Mouse (Mus musculus) hindbrain, postnatal 0 days (tissue): ENCODE data around the gene Far1. TPM values are rescaled to one million over a fixed set of nuclear protein-coding genes. Genes with fewer than 3 reads are reported as not detected.

Experiments
- ATAC-seq: fragments of 200-750 bp; cut with Nextera tagmentation; 2 replicates; pipeline ENCODE4 v1.8.0; 2017; ENCODE audit warnings: mild to moderate bottlenecking, moderate TSS enrichment, moderate library complexity
- DNase-seq: peaks from one replicate; pipeline ENCODE4 v3.0.0-alpha.2; 2015; ENCODE audit warnings: low spot score
- H3K27ac ChIP-seq: fragments of 300-500 bp; sonication (generic); 2 replicates; pipeline ENCODE4 v1.5.1; 2014; ENCODE audit warnings: mild to moderate bottlenecking
- H3K27me3 ChIP-seq: fragments of 300-500 bp; sonication (generic); 2 replicates; pipeline ENCODE4 v1.6.1; 2014; ENCODE audit warnings: low read length, mixed read lengths; ENCODE audit not compliant: insufficient read depth
- H3K36me3 ChIP-seq: fragments of 300-500 bp; sonication (generic); 2 replicates; pipeline ENCODE4 v1.6.1; 2014; ENCODE audit warnings: low read length, mixed read lengths; ENCODE audit not compliant: insufficient read depth
- H3K4me1 ChIP-seq: fragments of 300-500 bp; sonication (generic); 2 replicates; pipeline ENCODE4 v1.6.1; 2014; ENCODE audit warnings: antibody characterized with exemption, low read length, mixed read lengths; ENCODE audit not compliant: insufficient read depth
- H3K4me2 ChIP-seq: fragments of 300-500 bp; sonication (generic); 2 replicates; pipeline ENCODE4 v1.6.1; 2014; ENCODE audit warnings: low read depth, mild to moderate bottlenecking, low read length, moderate library complexity, mixed read lengths
- H3K4me3 ChIP-seq: fragments of 300-500 bp; sonication (generic); 2 replicates; pipeline ENCODE4 v1.5.1; 2014; ENCODE audit warnings: low read length
- H3K9ac ChIP-seq: fragments of 300-500 bp; sonication (generic); replicated peaks from 2 replicates; pipeline ENCODE4 v1.6.1; 2014; ENCODE audit warnings: mild to moderate bottlenecking, low read length, moderate library complexity, mixed read lengths
- H3K9me3 ChIP-seq: fragments of 300-500 bp; sonication (generic); 2 replicates; pipeline ENCODE4 v1.6.1; 2016; ENCODE audit warnings: low read length, mixed read lengths
- CTCF ChIP-seq: IDR thresholded peaks from 2 replicates; pipeline ENCODE4 v1.5.1; 2016; ENCODE audit warnings: antibody characterized with exemption, control low read depth, low read depth
- WGBS: fragments of 180-500 bp; shearing (Covaris S2); extraction: QIAGEN DNeasy Blood & Tissue Kit; methylation state at CpG from one replicate; pipeline ENCODE4 v1.1.7; 2014; 5-methylcytosine and 5-hydroxymethylcytosine counted together
- polyA plus RNA-seq: library from polyadenylated mRNA; unstranded; fragments of >200 nt; fragmentation: Nextera tagmentation; extraction: Ambion mirVana; gene quantifications from 2 replicates; pipeline ENCODE4 v1.2.1, GENCODE M21; 2015
- total RNA-seq: library from RNA; depleted of rRNA; stranded (reverse); fragments of >200 nt; gene quantifications from 2 replicates; pipeline ENCODE4 v1.2.3, GENCODE M21; 2014

The Far1 gene
- total and polyA plus RNA-seq, 2 experiments from 2014 or later: 46.5 to 52.9 TPM

DNA sequence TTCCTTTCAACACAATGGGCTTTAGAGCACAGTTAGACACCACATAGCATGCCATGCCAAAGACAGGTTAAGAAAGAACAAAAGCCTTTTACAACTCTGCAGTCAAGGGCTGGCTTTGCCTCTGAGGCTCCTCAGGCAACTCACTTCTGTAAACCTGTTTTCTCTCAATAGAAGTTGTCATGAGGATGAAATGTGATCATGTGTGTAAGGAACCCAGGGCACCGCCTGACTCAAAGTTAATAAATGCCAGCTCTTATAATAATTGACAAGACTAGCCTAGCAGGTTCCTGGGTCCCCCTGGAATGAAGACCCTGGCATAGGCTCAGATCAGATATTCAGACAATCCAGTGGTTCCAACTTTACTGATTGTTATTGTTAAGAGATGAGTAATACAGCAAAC is 77.5 kb downstream of the Far1 start:
- DNase-seq: no peak
- Histone ChIP-seq H3K9me3 (no peaks in the 10 kb centered on the region), H3K9ac (no peak overlapping the region), H3K4me2 (no peak overlapping the region), H3K36me3 (no peaks in the 10 kb centered on the region), H3K27me3 (no peaks in the 10 kb centered on the region; the same call in 1 of the 2 replicates), H3K27ac (no peak overlapping the region), H3K4me3 (no peak overlapping the region), H3K4me1 (no peaks in the 10 kb centered on the region)
- 57% methylated on average over 1 of the region's 1 CpGs for WGBS
- no peak for TF ChIP-seq CTCF
- ATAC-seq: no peak

DNA sequence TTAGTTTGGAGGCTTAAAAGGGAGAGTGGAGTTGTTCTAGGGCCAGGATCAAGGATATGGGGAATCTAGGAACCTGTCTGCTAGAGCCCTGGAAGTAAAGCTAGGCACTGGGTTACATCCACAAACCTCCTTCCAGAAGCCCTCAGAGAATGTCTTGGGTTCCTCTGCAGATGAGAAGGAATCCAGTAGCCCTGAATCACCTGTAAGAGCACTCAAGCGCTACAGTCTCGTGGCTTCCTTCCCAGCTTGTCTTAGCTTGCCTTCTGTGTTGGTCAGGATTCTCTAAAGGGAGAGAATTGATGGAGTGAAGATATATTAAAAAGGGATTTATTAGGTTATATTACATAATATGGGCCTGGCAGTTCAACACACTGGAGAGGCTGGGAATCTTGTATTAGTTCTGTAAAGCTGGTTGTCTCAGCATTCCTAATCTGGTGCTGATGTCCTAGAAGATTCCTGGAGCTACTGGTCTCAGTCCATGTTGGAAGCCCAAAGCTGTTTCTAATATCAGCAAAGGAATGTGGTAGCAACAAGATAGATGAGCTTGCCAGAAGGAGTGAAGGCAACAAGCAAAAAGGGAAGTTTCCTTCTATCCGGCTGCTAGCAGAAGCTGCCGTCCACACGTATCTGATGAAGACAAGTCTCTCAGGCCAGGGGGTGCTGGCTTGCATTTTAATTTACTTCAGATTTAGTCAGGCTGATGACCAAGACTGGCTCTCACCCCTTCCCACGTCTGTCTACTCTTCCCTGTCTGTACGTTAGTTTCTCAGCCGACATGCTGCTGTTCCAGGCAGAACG is 78.1 kb downstream of the Far1 start:
- WGBS: 76% methylated on average over 9 of the region's 9 CpGs
- DNase-seq: no peak
- no peak overlapping the region for H3K4me3 ChIP-seq
- no peak overlapping the region for H3K4me2 ChIP-seq
- H3K27me3 ChIP-seq: no peaks in the 10 kb centered on the region; the same call in 1 of the 2 replicates
- no peaks in the 10 kb centered on the region for H3K36me3 ChIP-seq
- ATAC-seq: no peak
- H3K4me1 ChIP-seq: no peaks in the 10 kb centered on the region
- H3K9me3 ChIP-seq: no peaks in the 10 kb centered on the region
- TF ChIP-seq CTCF: no peak
- H3K27ac ChIP-seq: no peak overlapping the region
- no peak overlapping the region for H3K9ac ChIP-seq

DNA sequence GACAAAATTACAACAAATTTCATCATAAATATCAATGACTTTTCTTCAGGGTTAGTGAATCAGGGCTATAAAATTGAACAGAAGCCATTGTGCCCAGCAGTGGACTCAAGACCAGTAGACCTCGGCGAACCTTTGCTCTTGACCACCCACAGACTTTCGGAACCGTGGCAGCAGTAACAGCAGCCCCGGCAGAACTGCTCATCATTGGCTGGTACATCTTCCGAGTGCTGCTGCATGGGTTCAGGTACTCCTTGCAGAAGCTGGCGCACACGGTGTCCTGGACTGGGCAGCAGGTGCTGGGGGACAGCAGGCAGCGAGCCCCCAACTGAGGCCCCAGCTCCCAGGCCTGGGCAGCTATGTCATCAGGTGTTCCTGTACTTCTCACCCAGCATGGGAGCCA is 79.1 kb downstream of the Far1 start:
- WGBS: 88% methylated on average over 9 of the region's 9 CpGs
- Histone ChIP-seq H3K9me3 (no peaks in the 10 kb centered on the region), H3K27ac (no peak overlapping the region), H3K27me3 (no peaks in the 10 kb centered on the region; the same call in 1 of the 2 replicates), H3K4me2 (no peak overlapping the region), H3K36me3 (no peaks in the 10 kb centered on the region), H3K9ac (no peak overlapping the region), H3K4me3 (no peak overlapping the region), H3K4me1 (no peaks in the 10 kb centered on the region)
- TF ChIP-seq CTCF: no peak
- DNase-seq (no peak), ATAC-seq (no peak)

GRCm38 (mm10) chr7:113594363-113594762 is 80.7 kb downstream of the Far1 start:
- no peak overlapping the region for H3K4me2 ChIP-seq
- ATAC-seq (peak; percentile 62; the same call in 1 of the 2 replicates), DNase-seq (peak; percentile 87)
- no peaks in the 10 kb centered on the region; the same call in 1 of the 2 replicates for H3K27me3 ChIP-seq
- no peak overlapping the region for H3K27ac ChIP-seq
- no peaks in the 10 kb centered on the region for H3K9me3 ChIP-seq
- no peaks in the 10 kb centered on the region for H3K36me3 ChIP-seq
- H3K4me3 ChIP-seq: no peak overlapping the region
- 0% methylated on average over 3 of the region's 3 CpGs for WGBS
- peak; percentile 76 for TF ChIP-seq CTCF
- H3K4me1 ChIP-seq: no peaks in the 10 kb centered on the region
- no peak overlapping the region for H3K9ac ChIP-seq

DNA sequence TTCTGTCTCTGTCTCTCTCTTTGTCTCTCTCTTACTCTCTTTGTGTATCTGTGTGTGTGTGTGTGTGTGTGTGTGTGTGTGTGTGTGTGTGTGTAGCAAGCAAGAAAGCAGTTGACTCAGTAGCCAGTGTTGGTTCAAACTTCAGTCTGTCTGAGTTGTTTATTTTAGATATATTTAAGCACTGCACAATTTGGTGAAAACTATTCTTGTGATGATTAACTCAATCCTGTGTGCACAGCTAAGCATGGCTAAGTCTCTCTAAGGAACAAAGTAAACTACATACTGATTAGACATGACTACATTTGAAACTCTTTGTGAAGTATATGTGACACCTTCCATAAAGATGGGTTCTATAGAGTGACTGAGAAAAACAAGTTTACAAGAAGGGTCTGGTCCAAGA is 83.6 kb downstream of the Far1 start:
- H3K4me2 ChIP-seq: no peak overlapping the region
- H3K27me3 ChIP-seq: no peaks in the 10 kb centered on the region; the same call in 1 of the 2 replicates
- H3K4me1 ChIP-seq: no peaks in the 10 kb centered on the region
- no peaks in the 10 kb centered on the region for H3K9me3 ChIP-seq
- H3K9ac ChIP-seq: no peak overlapping the region
- DNase-seq: no peak
- no peak overlapping the region for H3K4me3 ChIP-seq
- no peaks in the 10 kb centered on the region for H3K36me3 ChIP-seq
- no peak for TF ChIP-seq CTCF
- ATAC-seq: no peak
- H3K27ac ChIP-seq: no peak overlapping the region

DNA sequence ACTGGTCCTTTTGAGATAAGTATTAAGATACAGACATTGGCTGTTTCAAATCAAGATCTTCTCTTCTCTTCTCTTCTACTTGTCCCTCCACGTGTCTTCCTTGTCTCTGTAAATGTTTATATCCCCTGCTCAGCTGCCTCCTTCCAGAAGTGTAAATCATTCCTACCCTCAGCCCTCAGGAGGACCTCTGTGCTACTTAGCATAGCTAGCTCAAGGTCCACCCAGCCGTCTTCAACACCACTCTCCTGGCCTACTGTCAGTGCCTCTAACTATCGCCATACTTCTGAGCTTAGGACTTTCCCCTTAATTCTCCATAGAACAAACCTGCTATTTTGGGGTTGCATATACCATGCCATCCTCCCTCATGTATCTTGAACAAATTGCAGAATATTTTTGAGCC is 88.2 kb downstream of the Far1 start:
- H3K9ac ChIP-seq: no peak overlapping the region
- no peak for TF ChIP-seq CTCF
- no peaks in the 10 kb centered on the region for H3K9me3 ChIP-seq
- H3K27me3 ChIP-seq: no peaks in the 10 kb centered on the region
- H3K4me3 ChIP-seq: no peak overlapping the region
- H3K4me1 ChIP-seq: no peaks in the 10 kb centered on the region
- no peaks in the 10 kb centered on the region for H3K36me3 ChIP-seq
- WGBS: 91% methylated on average over 3 of the region's 3 CpGs
- H3K4me2 ChIP-seq: no peak overlapping the region
- DNase-seq: no peak
- no peak for ATAC-seq
- no peak overlapping the region for H3K27ac ChIP-seq

DNA sequence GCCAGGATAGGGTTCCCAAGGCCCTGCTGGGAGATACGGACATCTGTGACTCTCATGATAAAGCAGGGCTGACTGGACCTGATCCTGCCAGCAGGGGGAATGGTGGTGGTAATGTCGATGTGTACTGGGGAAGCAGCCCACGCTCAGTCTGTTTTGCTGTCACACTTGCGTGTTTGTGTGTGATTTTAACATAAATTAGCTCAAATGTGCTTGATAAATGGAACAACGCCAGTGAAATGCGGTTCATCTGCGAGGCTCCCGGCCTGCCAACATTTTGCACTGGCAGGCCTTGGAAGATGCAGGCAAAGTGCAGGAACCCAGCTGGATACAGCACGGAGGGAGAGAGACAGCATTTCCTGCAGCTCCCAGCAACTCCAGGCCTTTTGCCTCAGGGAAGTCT is 94.3 kb downstream of the Far1 start:
- Histone ChIP-seq H3K4me3 (no peak overlapping the region), H3K4me1 (no peaks in the 10 kb centered on the region), H3K36me3 (no peaks in the 10 kb centered on the region), H3K9ac (no peak overlapping the region), H3K4me2 (peak overlapping the region; percentile 37; the same call in 1 of the 2 replicates), H3K27me3 (no peaks in the 10 kb centered on the region), H3K9me3 (no peaks in the 10 kb centered on the region), H3K27ac (peak overlapping the region; percentile 2; the same call in 1 of the 2 replicates)
- DNase-seq: peak; percentile 76
- peak; percentile 78 for ATAC-seq
- WGBS: 14% methylated on average over 9 of the region's 9 CpGs
- peak; percentile 76 for TF ChIP-seq CTCF
